Mouse (Mus musculus): ENCODE data around the gene Gsap. TPM values are rescaled to one million over a fixed set of nuclear protein-coding genes. Genes with fewer than 3 reads are reported as not detected.
A peak's percentile ranks its signal among the peaks of the same experiment; 100 is the strongest.
"Not testable (repeated sequence)": the region's sequence is repeated elsewhere in the genome, so short reads cannot be mapped to it uniquely, and the experiment has no call there.

Gsap gene
- 2.9 and 3.8 TPM in 2 replicates for polyA plus RNA-seq (2015; fragmentation: Nextera tagmentation; extraction: Ambion mirVana)

- 5% methylated on average over 43 of the region's 43 CpGs for WGBS
- H3K36me3 ChIP-seq: no peaks in the 10 kb centered on the region
- peak within 1 kb of the TSS; percentile 58 for H3K4me3 ChIP-seq
- H3K4me1 ChIP-seq: peaks cover 10% of the 10 kb centered on the region; the same call in 1 of the 2 replicates
- ATAC-seq (ENCODE audit: insufficient number of reproducible peaks, insufficient read depth, low FRiP score, low TSS enrichment, low read depth): peak; percentile 86
- H3K4me2 ChIP-seq: peak within 1 kb of the TSS; percentile 93
- 0 out of 2 replicates have a peak, but pooled peaks cover 4% of the 10 kb centered on the region for H3K27me3 ChIP-seq
- no peaks in the 10 kb centered on the region for H3K9me3 ChIP-seq
- H3K9ac ChIP-seq: peak within 1 kb of the TSS; percentile 72
- H3K27ac ChIP-seq: no peak within 1 kb of the TSS
These were observed at the start of gene Gsap for GRCm38 (mm10) chr5:21185764-21186685. TSS of gene Gsap (plus strand) at chr5:21186255.

GRCm38 (mm10) chr5:21136575-21136974, 49.5 kb upstream of the Gsap start:
- WGBS: 32% methylated on average over 5 of the region's 5 CpGs
- H3K4me1 ChIP-seq: peaks cover 21% of the 10 kb centered on the region
- no peak overlapping the region for H3K9ac ChIP-seq
- H3K27ac ChIP-seq: peak overlapping the region; percentile 66; the same call in 1 of the 2 replicates
- no peak overlapping the region for H3K4me3 ChIP-seq
- no peak for ATAC-seq (ENCODE audit: insufficient number of reproducible peaks, insufficient read depth, low FRiP score, low TSS enrichment, low read depth)
- H3K36me3 ChIP-seq: no peaks in the 10 kb centered on the region
- no peaks in the 10 kb centered on the region for H3K27me3 ChIP-seq
- H3K9me3 ChIP-seq: no peaks in the 10 kb centered on the region
- H3K4me2 ChIP-seq: no peak overlapping the region

- 48% methylated on average over 9 of the region's 9 CpGs for WGBS
- Histone ChIP-seq H3K9me3 (no peaks in the 10 kb centered on the region), H3K4me2 (0 out of 2 replicates have a peak overlapping the region, but pooled peaks have one; percentile 20)
These were observed 46.5 kb upstream of the Gsap start for GRCm38 (mm10) chr5:21139505-21139904.

GRCm38 (mm10) chr5:21141133-21141551, 44.9 kb upstream of the Gsap start:
- not testable (repeated sequence) for H3K4me2 ChIP-seq; H3K27ac ChIP-seq; H3K36me3 ChIP-seq; ATAC-seq (ENCODE audit: insufficient number of reproducible peaks, insufficient read depth, low FRiP score, low TSS enrichment, low read depth); H3K9ac ChIP-seq; H3K4me3 ChIP-seq; H3K27me3 ChIP-seq; H3K9me3 ChIP-seq
- WGBS: 65% methylated on average over 7 of the region's 7 CpGs
- H3K4me1 ChIP-seq: peaks cover 14% of the 10 kb centered on the region; the same call in 1 of the 2 replicates

More at GRCm38 (mm10) chr5:21139505-21139904, 46.5 kb upstream of the Gsap start:
- Histone ChIP-seq H3K4me1 (peaks cover 21% of the 10 kb centered on the region), H3K9ac (no peak overlapping the region), H3K36me3 (no peaks in the 10 kb centered on the region), H3K4me3 (no peak overlapping the region), H3K27ac (no peak overlapping the region), H3K27me3 (no peaks in the 10 kb centered on the region)
- ATAC-seq (ENCODE audit: insufficient number of reproducible peaks, insufficient read depth, low FRiP score, low TSS enrichment, low read depth): no peak

GRCm38 (mm10) chr5:21141626-21142025, 44.4 kb upstream of the Gsap start:
- WGBS: 55% methylated on average over 5 of the region's 5 CpGs
- H3K4me3 ChIP-seq: no peak overlapping the region
- peaks cover 9% of the 10 kb centered on the region; the same call in 1 of the 2 replicates for H3K4me1 ChIP-seq
- H3K9me3 ChIP-seq: no peaks in the 10 kb centered on the region
- H3K27me3 ChIP-seq: no peaks in the 10 kb centered on the region
- H3K4me2 ChIP-seq: no peak overlapping the region
- no peak overlapping the region for H3K9ac ChIP-seq
- no peak for ATAC-seq (ENCODE audit: insufficient number of reproducible peaks, insufficient read depth, low FRiP score, low TSS enrichment, low read depth)
- no peaks in the 10 kb centered on the region for H3K36me3 ChIP-seq
- H3K27ac ChIP-seq: no peak overlapping the region

GRCm38 (mm10) chr5:21143032-21143431, 43.0 kb upstream of the Gsap start:
- Histone ChIP-seq H3K4me2 (no peak overlapping the region), H3K4me3 (no peak overlapping the region), H3K27me3 (no peaks in the 10 kb centered on the region), H3K9ac (no peak overlapping the region), H3K4me1 (peaks cover 8% of the 10 kb centered on the region; the same call in 1 of the 2 replicates), H3K36me3 (no peaks in the 10 kb centered on the region), H3K9me3 (no peaks in the 10 kb centered on the region), H3K27ac (no peak overlapping the region)
- 85% methylated on average over 7 of the region's 7 CpGs for WGBS
- no peak for ATAC-seq (ENCODE audit: insufficient number of reproducible peaks, insufficient read depth, low FRiP score, low TSS enrichment, low read depth)

GRCm38 (mm10) chr5:21144506-21145169, 41.4 kb upstream of the Gsap start:
- H3K36me3 ChIP-seq: no peaks in the 10 kb centered on the region
- H3K4me3 ChIP-seq: no peak overlapping the region
- peaks cover 6% of the 10 kb centered on the region; the same call in 1 of the 2 replicates for H3K4me1 ChIP-seq
- H3K9me3 ChIP-seq: no peaks in the 10 kb centered on the region
- no peak overlapping the region for H3K27ac ChIP-seq
- 39% methylated on average over 8 of the region's 8 CpGs for whole genome bisulfite sequencing
- no peak overlapping the region for H3K9ac ChIP-seq
- no peak for ATAC-seq (ENCODE audit: insufficient number of reproducible peaks, insufficient read depth, low FRiP score, low TSS enrichment, low read depth)
- no peak overlapping the region for H3K4me2 ChIP-seq
- H3K27me3 ChIP-seq: no peaks in the 10 kb centered on the region

GRCm38 (mm10) chr5:21148358-21148757, 37.7 kb upstream of the Gsap start:
- no peaks in the 10 kb centered on the region for H3K36me3 ChIP-seq
- no peak for ATAC-seq (ENCODE audit: insufficient number of reproducible peaks, insufficient read depth, low FRiP score, low TSS enrichment, low read depth)
- H3K4me2 ChIP-seq: no peak overlapping the region
- no peaks in the 10 kb centered on the region for H3K9me3 ChIP-seq
- H3K27ac ChIP-seq: no peak overlapping the region
- 69% methylated on average over 3 of the region's 3 CpGs for WGBS
- H3K4me1 ChIP-seq: no peaks in the 10 kb centered on the region
- no peak overlapping the region for H3K4me3 ChIP-seq
- H3K9ac ChIP-seq: no peak overlapping the region
- H3K27me3 ChIP-seq: no peaks in the 10 kb centered on the region

GRCm38 (mm10) chr5:21153672-21154071, 32.4 kb upstream of the Gsap start:
- H3K4me3 ChIP-seq: no peak overlapping the region
- H3K36me3 ChIP-seq: no peaks in the 10 kb centered on the region
- no peak overlapping the region for H3K4me2 ChIP-seq
- no peak overlapping the region for H3K9ac ChIP-seq
- no peaks in the 10 kb centered on the region for H3K27me3 ChIP-seq
- H3K4me1 ChIP-seq: no peaks in the 10 kb centered on the region
- H3K9me3 ChIP-seq: peaks cover 5% of the 10 kb centered on the region
- H3K27ac ChIP-seq: no peak overlapping the region
- ATAC-seq (ENCODE audit: insufficient number of reproducible peaks, insufficient read depth, low FRiP score, low TSS enrichment, low read depth): no peak
- 61% methylated on average over 1 of the region's 1 CpGs for WGBS

- Histone ChIP-seq H3K9ac (no peak overlapping the region), H3K4me3 (no peak overlapping the region), H3K4me1 (no peaks in the 10 kb centered on the region), H3K27me3 (no peaks in the 10 kb centered on the region), H3K9me3 (peaks cover 5% of the 10 kb centered on the region), H3K36me3 (no peaks in the 10 kb centered on the region), H3K4me2 (no peak overlapping the region), H3K27ac (no peak overlapping the region)
- WGBS: 86% methylated on average over 3 of the region's 3 CpGs
- ATAC-seq (ENCODE audit: insufficient number of reproducible peaks, insufficient read depth, low FRiP score, low TSS enrichment, low read depth): no peak
These were observed 29.3 kb upstream of the Gsap start for GRCm38 (mm10) chr5:21156770-21157169.

GRCm38 (mm10) chr5:21159536-21159935, 26.5 kb upstream of the Gsap start:
- ATAC-seq (ENCODE audit: insufficient number of reproducible peaks, insufficient read depth, low FRiP score, low TSS enrichment, low read depth): no peak
- 85% methylated on average over 3 of the region's 3 CpGs for WGBS

More at GRCm38 (mm10) chr5:21159536-21159935, 26.5 kb upstream of the Gsap start:
- H3K27me3 ChIP-seq: no peaks in the 10 kb centered on the region
- no peak overlapping the region for H3K4me3 ChIP-seq
- H3K36me3 ChIP-seq: no peaks in the 10 kb centered on the region
- no peak overlapping the region for H3K4me2 ChIP-seq
- H3K9me3 ChIP-seq: peaks cover 5% of the 10 kb centered on the region
- no peak overlapping the region for H3K27ac ChIP-seq
- H3K9ac ChIP-seq: no peak overlapping the region
- H3K4me1 ChIP-seq: no peaks in the 10 kb centered on the region

All from embryonic facial prominence, embryonic 13.5 days (tissue).